Mouse (Mus musculus) fibroblast of lung, adult 2 months (primary cell): ENCODE data around the gene Hspa12a.

Experiments used
- DNase-seq: peaks from one replicate; pipeline ENCODE4 v3.0.0-alpha.2; 2011; ENCODE audit warnings: low read depth

Hspa12a gene

DNA sequence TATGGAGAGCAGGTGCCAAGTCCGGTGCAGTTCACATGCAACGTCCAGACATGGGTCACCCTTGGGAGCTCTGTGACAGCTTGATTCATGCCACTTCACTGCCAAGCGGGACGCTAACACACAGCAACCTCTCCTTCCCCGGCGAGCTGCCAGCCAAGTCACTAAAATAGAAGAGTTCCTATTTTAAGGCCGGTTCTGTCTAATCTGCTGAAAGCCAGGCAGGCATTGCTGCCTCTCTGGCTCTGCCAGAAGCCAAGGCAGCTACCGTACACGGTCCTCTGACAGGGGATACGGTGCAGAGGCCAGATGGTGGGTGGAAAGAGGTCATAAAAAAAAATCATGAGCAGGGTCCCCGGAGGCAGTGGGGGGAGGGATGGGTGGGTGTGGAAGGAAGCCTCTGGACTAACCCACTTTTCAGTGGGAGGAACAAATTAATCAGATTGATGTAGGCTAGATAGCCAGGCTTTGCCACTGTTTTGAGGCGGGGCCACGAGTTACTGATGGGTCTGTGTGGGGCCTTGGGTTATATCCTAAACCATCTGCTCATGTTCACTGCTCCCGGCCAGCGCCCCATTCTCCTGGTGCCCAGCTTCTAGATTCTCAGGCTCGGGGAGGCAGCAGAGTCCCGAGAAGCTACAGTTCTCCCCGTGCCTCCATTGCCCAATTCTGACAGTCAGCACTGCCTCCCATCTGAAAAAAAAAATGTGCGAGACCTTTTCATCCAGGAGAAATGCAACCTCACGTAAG lies 120.8 kb downstream of the Hspa12a start:
- DNase-seq: no peak

DNA sequence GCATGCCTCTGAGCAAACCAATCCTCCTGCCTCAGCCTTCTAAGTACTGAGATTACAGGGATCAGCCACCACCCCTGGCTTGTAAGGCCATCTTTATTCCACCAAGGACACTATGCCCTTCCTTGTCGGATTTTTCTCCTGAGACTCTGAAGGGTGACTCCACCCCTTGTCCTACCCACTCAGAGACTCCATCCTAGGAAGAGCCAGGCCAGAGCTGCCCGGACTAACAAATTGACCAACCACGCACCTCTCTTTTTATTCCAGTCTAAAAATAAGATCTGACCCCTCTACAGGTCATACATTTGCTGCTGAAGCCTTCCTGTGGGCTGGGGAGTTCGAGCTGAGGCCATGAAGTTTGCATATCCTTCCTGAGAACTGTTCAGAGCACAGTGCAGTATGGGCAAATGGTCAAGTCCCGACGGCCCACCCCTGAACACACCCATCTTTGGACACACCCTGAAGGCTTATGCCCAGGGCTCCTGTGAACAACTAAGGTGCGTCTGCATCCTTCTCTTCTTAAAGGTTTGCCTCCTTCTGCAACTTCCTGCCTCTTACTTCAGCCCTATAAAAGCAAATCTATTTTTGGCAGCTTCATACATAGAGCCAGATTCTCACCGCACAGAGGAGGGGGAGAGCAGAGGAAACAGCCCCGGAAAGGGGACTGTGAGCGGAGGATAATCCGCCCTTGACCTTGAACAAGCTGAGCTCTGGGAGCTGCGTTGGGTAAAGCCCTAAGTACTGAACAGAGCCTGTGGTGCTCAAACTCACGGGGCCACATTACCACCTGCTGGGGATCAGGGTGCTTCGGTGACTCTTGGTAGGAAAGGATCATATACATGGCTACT lies 124.7 kb downstream of the Hspa12a start:
- no peak for DNase-seq

DNA sequence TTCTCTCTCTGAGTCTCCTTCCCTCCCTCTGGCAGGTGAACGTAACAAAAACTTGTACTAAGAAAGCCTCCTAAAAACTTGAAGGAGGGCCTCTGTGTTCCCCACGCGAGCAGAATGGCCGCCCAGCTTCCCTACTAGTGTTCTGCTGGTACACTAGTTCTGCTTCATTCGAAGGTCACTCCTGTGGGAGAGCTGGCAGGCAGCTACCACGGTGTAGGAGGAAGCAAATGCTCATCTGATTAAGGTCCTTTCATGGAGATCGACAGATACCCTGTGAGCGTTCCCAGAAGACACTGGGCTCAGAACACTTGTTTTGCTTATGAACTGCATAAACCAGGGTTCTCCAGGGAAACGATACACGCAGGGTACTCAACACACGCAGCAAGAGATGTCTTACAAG lies 126.1 kb downstream of the Hspa12a start:
- DNase-seq: no peak

DNA sequence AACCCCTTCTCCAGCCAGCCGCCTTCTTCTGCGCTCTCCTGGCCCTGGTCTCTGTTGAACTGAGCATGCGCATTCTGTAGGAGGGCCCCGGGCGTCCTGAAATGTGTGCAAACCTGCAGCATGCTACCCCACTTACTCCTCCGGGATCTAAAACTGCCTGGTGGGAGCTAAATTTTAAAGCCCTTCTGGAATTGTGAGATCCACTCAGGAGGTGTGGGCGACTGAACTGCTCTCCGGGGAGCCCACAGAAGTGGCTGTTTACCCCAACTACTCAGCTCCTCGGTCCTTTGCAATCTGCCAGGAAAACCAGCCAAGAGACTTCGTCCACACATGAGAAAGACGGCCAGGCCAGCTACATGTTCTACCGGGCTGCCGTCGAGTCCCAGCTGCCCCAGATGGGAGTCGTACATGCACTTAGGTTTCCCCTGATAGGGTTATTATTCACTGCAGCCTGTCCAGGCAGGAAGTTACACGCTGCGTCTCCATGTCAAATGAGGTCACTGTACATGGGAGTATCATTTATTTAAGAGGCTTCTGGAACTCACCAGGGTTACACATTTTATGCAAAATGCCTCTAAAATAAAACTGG lies 126.9 kb downstream of the Hspa12a start:
- no peak for DNase-seq

DNA sequence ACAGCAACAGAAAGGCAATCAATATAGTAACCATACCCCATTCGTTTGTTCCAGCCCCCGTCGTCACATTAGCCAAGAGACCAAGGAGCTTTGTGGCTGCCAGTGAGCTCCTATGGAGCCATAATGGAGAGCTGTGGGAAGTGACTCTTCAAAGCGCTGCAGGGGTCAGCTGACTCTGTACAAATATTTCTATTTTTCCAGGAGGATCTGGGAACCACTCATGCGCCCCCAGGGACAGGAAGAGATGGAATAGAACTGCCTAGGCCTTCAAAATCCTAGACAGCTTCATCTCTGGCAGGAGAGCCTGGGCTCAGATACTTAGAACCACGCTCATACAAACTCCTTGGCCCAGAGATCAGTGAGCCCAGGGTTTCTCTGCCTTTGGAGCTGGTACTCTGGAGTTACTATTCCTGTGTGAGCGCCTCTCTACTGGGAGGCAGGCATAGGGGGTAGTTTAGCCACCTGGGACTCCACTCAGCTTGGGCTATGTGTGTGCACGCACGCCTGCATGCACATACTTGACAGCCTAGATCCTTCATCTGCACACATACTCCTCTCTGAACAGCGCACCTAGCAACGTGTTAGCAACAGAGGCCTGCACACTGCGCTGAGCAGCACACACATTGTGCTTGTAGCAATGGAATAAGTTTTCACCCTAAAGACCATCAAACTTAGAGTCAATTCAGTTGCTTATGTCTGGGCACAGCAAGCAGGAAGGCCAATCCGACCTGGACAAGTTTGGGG lies 128.1 kb downstream of the Hspa12a start:
- DNase-seq: no peak

DNA sequence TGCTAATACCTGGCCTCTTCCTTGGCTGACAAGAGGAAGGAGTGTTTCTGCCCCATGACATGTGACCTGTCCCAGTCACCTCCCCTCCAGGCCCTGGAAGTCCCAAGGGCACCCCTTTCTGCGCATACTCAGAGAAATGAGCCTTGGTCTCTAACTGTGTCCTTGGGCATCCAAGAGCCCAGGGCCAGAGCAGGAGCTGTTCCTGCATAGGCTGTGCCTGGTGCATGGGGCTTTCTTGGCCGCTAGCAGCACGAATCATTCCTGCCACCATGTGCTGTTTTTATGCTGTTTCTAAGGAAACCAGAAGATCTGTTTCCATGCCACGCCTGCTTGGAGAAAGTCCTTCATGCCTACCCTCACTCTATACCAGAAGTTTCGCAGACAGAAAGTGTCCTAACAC lies 132.9 kb downstream of the Hspa12a start:
- DNase-seq: no peak

DNA sequence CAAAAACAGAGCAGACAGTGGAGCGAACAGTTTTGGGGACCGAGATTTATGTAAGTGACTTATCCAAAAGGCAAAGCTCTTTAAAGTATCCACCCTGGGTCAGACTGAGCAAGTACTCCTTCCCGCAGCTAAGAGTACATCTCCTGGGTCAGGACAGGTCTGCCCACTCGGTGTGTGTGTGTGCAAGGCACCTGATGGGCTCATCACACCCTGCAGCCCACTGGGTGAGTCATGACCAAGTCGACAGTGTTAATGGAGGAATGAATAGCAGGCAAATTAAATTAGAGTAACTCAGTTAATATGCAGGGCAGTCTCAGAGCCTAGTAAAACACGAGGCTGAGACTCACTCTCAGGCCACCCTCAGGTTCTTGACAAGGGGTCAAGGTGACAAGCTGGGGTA lies 134.6 kb downstream of the Hspa12a start:
- no peak for DNase-seq

DNA sequence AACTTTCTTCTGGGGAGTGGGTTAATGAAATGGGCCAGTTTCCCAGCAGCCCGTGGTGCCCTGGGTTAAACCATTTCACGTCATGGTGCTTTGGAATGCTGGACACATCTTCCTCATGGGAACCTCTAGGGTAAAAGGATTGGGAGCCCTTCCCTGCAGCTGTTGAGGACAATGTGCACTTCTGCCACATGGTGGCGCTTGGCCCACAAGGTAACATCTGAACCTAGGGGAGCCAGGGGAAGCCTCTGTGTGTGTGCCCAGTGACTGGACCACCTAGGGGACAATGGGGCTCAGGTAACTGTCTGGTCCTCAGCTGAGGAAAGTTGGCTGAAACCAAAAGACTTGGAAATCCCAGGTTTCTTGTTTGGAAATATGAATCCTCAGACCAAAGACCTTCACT lies 137.1 kb downstream of the Hspa12a start:
- peak; percentile 12 for DNase-seq

DNA sequence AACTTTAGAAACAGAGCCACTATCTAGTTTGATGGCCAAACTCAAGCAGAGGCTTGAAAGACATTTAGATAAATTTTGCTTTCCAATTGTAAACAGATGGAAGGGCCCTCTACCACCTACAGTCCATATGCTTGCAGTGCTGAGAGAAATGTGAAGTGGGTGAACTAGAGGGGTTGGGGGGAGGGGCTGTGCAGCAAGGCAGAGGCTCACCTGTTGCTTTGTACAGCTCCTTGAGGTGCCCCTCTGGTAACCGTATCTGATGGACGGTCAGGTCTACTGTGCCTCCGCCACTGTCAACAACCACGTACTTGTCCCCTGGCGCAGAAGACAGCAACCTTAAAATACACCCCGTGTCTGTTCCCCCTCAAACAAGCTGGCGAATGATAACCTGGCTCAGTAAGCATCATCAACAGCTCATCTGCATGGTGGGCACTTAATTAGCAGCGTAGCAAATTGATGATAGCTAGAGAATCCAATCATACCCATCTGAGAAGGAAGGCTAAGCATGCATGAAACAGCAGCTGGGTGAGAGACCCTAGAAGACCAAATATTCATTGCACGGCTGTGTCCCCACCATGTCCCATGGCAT lies 138.2 kb downstream of the Hspa12a start:
- DNase-seq: no peak

DNA sequence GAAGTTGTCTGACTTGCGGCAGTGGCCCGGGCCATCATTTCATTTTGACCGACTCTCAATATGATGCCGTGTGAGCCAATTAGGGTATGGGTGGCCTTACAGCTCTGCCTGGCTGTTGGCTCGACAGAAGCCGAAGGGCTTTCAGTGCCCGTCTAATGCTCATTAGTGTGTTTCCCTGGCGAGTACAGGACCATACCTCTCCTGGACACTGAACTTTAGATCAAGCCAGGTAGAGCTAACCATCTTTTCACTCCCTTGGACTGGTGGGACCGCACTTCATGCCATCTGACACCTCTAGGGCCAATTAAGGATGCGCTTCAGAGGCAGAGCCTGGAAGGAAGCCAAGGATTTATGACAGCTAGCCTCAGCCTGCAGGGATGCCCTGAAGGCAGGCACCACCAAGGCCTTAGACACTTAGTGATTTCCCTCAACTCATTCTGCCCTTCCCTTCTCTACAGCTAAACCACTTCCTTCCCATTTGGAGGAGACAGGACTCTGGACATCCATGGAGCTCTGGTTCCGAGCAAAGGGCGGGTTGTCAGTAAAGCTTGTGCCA lies 148.3 kb downstream of the Hspa12a start:
- no peak for DNase-seq

DNA sequence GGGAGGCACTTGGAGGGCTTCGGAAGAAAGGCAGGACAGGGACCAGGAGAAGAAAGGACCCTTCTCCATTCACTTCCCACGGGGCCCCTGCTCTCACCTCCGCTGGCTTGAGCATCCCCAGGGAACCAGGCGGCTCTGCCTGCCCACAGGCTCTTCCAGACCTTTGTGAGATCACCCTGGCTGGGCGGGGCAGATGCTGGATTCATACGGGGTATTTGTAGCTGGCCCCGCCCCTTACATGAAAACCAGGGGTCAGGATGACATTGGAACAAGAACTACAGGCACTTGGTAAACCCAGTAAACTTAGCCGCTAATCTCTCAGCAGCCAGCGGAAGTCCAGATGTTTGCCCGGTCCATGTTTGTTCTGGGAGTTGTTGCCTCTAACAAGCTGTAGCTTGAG lies 149.2 kb downstream of the Hspa12a start, which contains the start of gene 1700019N19Rik:
TSS of gene 1700019N19Rik (minus strand) at position 178 of the 400 bp plus-strand sequence.
- no peak for DNase-seq

DNA sequence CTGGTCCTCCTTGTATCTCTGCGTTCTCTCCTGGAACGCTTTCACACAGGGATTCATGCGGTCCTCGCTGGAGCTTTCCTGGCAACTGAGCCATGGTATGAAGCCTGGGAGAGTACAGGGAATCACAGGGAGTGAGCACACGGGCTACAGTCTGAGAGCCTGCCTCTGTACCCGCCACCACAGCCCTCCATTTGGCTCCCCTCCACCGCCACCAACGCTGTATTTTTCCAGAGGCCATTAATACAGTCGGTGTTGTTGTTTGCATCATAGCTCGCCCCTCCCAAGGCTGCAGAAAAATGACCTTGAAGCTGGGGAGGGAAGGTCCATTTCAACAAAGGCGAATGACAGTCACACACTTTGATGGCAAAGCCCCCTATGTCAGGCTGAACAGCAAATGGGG lies 154.3 kb downstream of the Hspa12a start:
- DNase-seq: no peak

DNA sequence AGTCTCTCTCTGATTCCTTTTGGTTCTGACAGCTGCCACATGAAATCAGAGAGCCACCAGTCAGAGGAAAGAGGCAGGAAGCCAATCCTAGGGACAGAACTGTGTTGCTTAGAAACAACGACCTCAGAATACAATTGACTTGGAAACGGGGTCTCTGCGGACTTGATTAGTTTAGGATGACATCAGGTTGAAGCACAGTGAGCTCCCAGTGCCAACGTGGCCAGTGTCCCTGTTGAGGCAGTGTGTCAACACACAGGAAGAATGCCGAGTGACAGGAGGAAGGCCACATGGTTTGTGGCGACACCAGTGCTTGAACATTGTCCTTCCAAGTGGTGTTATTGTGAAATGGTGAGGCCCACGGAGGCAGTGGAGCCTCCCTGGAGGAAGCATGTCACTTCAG lies 159.5 kb downstream of the Hspa12a start:
- no peak for DNase-seq

DNA sequence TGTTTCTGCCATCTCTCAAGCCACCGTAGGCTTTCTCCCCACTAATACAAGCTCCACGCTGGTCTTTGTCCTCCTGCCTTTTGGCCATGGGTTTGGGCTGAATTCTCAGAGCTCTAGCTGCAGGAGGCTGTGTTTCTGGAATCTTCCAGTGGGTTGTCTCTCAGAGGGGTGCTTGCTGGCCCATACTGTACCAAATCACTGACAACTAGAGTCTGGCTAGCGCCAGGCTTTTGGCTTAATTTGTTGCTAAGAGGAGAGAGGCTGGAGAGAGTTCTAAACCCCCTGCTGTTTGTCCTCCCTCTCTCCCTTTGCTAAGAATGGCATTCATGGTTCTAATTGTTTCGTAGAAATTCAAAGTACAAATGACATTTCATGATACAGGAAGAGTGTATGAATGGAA lies 161.9 kb downstream of the Hspa12a start:
- no peak for DNase-seq

DNA sequence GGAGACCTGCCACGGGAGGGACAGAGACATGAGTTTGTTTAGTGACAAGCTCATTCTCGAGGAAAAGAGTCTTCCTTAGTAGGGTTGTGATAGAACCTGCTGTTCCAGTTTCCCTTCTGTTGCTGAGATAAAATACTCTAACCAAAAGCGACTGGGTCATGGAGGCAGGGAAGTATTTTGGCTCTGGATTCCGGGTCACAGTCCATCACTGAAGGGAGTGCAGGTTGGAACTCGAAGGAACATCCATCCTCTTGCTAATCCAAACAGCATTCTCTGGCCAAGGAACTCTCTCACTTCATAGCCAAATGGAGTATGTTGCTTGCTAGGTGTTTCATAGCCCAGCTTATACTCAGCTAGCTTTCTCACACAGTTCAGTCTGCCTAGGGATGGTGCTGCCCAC lies 167.0 kb downstream of the Hspa12a start:
- no peak for DNase-seq

DNA sequence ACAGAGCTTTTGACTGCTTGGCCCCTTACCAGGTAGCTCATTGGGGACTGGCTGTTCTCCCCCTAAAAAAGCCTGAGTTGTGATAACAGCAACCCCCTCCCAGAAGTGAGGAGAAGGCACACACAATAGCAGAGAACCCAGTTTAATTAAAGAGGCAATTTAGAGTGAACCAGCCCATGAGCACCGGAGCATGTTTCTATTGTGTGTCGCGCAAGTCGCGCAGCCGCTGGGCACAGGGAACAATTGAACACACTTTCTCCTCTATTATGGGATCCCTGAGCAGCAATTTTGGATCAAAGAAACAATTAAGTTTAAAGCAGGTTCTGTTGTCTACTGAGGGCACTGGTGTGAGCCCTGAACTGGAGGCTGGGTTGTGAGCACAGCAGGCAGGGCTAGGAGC lies 176.1 kb downstream of the Hspa12a start:
- no peak for DNase-seq

DNA sequence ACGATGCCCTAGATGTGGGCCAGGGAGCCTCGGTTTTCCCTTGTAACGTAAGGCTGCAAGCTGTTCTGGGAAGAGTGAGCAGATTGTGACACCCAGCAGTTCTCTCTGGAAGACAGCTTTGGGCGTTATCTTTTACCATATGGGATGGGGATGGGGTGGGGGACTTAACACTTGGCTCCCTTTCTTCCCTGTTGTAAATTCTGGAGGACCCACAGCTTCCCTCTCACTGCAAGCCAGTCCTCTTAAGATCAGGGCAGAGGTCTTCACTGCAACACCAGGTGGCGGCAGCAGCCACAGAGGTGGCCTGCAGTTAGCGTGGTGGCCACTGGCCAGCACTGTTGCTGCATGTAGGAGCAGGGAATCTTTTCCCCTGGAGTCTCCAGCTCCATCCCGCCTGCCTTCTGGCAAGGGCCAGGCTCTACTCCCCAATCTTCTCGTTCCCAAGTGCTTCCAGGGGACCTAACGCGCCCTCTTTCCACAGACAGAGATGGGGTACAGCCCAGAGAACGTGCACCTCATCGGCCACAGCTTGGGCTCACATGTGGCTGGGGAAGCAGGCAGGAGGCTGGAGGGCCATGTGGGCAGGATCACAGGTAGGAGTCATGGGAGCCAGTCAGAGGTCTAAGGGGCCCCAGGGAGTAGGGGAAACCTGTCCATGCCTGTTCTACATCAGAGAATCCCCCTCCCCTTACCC lies 180.5 kb downstream of the Hspa12a start:
- peak; percentile 20 for DNase-seq

DNA sequence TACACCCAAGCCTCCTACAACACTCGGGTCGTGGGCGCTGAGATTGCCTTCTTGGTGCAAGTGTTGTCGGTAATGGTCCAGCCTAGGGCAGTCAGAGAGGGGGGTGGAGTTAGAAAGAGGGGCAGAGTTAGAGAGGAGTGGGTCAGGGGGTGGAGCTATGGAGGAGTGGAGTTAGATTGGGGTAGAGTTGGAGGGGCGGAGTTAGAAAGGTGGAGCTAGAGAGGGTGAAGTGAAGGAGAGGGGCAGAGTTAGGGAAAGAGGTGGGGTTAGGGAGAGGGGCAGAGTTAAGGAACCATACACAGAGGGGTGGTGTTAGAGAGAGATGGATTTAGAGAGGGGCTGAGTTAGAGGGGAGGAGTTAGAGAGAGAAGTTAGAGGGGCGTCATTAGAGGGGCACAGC lies 181.1 kb downstream of the Hspa12a start:
- no peak for DNase-seq

DNA sequence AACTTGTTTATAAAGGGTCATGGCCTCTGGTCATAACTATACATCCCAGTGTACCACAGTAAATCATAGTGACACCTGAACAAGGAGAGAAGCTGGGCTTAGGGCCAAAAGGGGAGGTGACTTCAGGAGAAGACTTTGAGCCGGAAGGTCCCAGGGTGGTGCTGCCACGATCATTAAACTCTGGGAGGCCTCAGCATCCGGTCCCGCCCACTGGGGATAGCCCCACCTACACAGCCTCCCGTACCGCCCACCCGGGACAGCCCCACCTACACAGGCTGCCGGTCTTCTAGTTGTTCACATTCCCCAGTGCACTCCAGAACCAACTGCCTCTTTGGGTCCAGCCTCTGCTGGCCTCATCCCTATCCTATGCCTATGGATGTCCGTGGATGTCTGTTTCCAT lies 184.0 kb downstream of the Hspa12a start, which contains the start of gene Pnliprp2:
TSS of gene Pnliprp2 (plus strand) at position 297 of the 400 bp plus-strand sequence.
- no peak for DNase-seq

DNA sequence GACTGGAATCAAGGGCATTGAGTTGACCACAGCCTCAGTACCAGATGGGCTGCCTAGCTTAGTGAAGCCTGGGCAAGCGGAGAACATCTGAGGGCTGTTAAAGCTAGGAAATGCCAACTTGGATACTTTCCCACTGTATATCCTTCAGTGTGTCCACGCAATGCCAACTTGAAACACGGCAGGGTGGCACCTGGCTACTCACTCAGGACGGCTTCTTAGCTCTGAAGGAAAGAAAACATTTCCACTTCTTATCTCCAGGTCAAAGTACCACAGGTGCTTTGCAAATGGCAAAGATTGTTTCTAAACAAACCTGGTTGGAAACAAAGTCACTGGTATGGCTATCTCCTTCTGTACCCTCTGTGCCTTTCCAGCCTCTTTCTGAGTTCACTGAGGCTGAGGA lies 184.6 kb downstream of the Hspa12a start:
- DNase-seq: no peak

DNA sequence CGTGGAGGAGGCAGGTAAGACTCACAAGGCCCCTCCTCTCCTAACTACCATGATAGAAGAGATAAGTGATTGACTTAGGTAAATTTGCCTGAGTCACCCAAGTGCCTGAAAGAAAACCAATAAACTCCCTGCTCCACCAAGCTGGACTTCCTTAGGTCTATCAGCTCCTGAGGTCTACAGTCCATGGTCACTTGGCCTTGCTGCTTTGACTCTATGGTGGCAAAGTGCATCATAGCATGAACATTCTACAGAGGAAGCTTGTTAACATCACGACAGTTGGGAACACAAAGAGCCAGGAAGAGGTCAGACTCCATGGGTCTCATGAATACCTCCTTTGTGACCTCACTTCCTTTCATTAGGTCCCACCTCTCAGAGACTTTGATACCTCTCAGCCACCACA lies 191.9 kb downstream of the Hspa12a start:
- DNase-seq: no peak
